Mouse (Mus musculus) T-helper 2 cell (primary cell): Measurements from ENCODE around the gene Zbtb37.
"Not testable (repeated sequence)": the region's sequence is repeated elsewhere in the genome, so short reads cannot be mapped to it uniquely, and the experiment has no call there.

ENCODE experiments used
- in situ Hi-C: fragments of 300-600 bp; cut with MboI, MseI; formaldehyde crosslinking; loops from one replicate; pipeline ENCODE4 v1.15.1; 2025; ENCODE audit warnings: high pct_unique_total_duplicates

Gene Zbtb37

DNA sequence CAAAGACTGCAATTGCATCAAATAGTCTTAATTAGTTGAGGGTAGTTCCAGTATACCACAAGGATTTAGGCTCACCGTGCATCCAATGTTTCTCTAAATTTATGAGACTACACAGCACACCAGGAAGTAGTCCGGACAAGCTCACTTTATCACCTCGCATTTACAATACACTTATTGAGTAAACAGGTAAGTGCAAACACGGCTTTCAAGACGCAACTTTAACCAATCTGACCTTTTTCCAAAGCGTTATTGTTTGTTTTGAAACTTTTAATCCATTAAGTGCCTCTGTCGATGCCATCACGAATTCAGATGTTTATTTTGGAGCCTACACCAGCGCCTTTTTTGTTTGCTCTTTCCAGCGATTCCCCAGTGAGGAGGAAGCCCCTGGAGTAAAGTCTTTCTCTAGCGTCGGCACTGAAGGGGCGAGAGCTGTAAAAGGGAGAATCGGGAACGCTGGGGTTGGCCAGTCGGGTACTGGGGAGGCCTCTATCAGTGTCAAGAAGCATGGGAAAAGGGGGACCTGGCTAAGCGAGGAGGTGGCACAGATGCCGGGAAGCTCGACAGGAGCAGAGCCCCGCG lies 704 bp downstream of the Zbtb37 start:
- in situ Hi-C loops: no loop called here

DNA sequence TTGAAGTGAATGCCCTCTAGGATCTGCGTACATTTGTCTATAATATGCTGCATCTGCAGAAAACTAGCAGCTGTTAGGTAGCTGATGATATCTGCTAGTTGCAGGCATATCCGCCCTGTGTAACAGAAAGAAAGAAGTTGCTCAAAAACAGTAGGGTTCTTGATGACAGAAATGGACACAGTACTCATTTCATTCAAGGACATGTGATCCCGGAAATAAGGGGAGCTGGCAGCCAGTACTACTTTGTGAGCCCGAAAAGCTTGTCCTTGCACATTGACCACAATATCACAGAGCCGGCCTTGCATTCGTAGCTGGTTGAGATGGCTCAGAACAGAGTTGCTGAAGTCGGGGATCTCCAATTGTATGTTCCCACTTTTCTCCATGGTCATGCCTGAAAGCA lies 2.3 kb downstream of the Zbtb37 start:
- in situ Hi-C loops: no loop called here

DNA sequence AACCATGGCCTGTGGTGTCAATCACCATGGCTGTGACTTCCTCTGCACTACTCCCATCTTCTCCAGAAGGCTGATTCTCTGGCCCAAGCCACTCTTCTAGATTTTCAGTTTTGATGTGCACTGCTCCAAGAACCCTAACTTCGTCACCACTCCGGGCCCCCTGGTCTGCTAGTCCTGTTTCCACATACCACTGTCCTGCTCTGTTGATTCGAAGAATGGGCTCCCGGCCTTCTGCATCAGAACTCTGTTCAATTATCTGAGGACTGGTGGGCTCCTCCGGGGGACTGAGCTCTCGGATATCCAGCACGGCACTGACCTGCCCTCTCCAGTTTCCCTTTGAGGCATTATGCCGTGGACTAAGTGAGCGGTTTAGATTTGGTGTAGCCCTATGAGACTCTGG lies 2.8 kb downstream of the Zbtb37 start:
- in situ Hi-C loops: no loop called here

DNA sequence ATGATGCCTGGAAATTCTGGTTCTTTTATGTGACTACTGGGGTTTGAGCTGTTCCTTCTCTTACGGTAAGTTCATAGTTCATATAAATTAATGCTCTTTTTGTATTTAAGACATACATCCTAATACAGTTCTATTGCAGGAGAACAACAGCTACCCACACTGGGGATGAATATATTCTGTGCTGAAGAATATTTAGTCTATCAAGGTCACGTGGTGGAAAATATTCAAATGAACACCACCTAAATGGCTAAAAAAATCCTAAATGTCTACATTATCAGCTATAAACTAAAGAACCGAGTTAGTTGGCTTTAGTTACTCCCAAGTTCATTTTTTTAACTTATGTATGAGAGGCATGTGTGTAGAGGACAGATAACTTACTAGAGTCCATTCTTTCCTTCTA lies 4.6 kb downstream of the Zbtb37 start:
- in situ Hi-C loops: no loop called here

DNA sequence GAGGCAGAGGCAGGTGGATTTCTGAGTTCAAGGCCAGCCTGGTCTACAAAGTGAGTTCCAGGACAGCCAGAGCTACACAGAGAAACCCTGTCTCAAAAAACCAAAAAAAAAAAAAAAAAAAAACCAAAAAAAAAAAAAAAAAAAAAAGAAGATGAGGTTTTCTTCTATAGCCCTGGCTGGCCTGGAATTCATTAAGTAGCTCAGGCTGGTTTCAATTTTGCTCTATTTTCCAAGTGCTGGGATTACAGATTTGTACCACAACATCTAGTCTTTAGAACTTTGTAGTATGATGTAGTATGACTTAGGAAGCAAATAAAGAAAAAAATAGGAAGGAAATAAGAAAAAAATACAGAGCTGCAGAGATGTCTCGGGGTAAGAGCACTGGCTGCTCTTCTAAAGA lies 6.2 kb downstream of the Zbtb37 start:
- in situ Hi-C loops: not testable (repeated sequence)

DNA sequence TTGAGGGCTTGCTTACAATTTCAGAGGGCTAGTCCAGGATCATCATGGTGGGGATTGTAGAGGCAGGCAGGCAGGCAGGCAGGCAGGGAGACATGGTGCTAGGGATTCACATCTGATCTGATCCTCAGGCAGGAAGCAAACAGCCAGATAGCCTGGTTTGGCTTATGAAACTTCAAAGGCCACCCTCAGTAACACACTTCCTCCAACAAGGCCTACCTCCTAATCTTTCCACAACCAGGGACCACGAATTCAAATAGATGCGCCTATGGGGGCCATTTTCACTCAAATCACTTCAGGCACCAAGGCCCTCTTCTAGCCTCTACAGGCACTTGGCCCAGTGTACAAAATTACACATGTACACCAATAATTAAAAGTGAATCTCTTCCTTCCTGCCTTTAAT lies 7.5 kb downstream of the Zbtb37 start:
- in situ Hi-C loops: no loop called here

DNA sequence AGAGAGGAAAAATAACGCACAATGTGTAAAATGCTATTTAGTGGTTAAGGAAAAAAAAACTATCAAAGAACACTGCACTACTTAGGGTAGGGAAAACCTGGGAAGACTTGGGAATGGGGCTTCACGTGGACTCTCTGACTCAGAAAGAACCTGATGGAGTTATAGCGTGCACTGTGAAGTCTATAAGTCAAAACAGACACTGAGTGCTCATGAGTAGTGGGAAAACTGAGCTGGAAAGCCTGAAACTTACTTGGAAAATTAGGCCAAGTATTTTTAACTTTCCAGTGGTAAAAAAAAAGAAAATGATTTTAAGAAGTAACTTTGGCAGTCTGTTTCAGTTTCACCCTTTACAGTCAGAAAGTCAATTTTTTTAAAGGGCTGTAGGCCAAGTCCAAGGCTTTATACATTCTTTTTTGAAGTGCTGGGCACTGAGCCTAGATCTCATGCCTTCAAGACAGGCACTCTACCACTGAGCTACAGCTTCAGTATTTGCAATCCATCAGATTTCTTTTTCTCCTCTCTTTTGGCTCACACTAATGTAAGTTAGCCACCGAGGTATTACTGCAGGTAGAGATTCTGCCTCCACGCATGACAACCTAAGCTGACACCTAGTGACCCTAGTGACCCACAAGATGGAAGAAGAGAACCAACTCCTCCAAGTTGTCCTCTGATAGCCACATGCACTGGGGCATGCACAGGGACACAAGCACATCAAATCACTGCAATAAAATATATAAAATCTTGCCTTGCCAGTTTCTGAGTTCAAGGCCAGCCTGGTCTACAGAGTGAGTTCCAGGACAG lies 9.0 kb downstream of the Zbtb37 start:
- in situ Hi-C loops: no loop called here

DNA sequence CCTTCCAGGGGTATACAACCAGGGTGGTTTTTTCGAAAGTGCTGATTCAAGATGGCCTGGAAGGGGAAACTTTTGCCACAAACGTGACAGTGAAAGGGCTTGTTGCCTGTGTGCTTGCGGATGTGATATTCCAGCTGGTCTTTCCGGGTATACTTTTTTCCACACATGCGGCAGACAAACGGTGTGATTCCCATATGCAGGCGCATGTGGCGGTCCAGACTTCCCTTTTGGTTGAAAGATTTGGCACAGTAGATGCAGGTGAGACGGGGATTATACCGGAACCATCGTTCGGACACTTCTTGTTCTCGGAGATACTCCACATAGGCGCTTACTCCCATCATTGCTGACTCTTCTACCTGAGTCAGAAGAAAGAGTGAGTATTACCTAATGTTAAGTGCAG lies 14.6 kb downstream of the Zbtb37 start:
- in situ Hi-C loops: no loop called here

DNA sequence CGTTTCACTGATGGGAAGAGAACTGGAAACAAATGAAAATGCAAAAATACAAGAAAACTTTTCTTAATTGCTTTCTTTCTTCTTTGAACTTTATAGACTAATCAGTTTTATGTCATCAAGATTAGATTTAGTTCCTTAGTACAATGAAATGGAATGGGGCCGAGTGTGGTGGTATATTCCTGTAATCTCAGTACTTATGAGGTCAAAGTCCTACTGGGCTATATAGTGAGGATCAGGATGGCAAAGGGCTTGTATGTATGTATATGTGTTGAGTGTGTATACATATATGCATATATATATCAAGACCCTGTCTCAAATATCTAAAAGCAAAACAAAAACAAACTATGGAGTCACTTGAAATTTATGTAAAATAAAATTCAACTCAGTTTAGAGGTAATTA lies 18.3 kb downstream of the Zbtb37 start:
- in situ Hi-C loops: no loop called here

DNA sequence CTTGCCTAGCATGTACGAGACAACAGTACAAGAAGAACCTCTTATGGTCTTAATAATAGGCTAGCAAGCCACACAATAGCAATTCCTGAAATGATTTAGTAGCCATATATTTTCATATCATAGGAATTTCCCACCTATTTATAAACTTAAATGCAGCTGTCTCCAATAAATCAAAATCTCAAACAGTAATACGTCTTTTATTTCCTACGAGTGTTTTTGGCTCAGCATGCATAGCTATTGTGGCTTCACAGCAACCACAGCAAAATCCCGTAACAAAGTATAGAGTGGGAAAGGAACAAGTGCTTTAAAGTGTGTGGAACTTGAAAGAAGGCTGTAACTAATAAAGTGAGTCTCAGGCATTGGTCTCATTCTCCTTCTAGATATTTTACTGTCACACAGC lies 24.2 kb downstream of the Zbtb37 start:
- in situ Hi-C loops: no loop called here

DNA sequence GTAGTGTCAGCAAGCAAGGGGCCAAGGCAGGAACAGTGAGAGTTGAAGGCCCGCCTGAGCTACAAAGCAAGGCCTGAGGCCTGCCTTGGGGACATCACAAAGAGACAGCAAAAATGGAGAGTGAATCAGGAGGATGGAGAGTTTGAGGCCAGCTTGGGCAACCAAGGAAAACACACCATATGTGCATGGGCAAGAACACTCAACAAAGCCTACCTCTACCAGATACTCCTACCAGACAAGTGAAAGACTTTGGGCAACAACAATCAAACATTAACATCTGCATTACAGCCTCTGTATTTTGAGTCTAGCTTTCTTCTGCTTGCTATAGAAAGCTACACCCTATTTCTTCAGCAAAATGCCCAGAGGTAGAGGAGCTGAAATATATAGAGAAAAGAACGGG lies 26.6 kb downstream of the Zbtb37 start:
- in situ Hi-C loops: no loop called here

DNA sequence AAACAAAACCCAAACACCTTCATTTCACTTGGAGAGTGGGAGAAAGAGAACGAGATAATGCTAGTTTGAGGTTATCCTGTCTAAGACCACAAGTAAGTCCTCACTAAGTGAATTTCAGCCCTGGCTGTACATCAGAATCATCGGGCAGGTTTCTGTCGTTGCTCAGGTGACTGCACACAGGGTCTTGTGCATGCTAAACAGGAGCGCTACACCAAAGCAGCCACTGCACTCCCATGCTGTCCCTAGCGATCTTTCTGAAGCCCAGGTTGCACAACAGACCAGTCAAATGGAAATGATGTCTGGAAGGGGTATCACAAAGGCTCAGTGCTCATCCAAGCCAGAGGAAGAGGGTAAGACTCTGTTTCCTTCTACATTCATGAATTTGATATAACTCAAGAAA lies 28.2 kb downstream of the Zbtb37 start:
- in situ Hi-C loops: no loop called here

DNA sequence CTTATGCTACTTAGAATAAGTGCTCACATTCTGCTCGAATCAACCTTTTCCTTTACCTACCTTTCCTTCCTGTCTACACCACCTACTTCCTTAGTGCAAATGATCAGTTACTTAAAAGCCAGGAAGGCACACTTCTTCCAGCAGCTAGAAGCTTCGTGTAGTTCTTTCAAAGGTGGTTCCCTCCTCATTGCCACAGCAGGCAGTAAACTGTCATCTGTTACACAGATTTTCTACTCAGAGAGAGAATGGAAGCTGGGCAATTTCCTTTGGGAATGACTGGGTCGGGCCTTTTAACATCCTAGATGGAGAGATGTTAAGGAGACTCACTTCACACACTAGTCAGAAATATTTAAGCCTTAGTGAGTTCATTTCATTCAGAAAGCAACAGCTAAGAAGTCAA lies 29.1 kb downstream of the Zbtb37 start:
- in situ Hi-C loops: no loop called here

DNA sequence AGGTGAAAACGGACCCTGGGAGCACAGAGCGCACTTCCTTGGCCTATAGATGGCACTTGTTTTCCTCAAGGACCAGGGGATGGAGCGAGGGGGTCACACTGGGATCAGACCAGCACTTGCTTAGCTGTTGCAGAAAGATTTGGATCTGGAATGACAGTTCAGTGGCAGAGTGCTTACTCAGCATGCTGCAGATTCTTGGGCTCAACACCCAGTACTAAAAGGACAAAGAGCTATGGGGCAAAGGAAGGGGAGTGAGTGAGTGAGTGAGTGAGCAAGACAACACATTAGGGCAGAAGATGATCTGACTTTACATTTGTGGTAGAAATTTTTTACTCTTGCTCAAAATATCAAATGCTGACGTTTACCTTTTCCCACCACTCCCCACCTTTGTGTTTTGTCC lies 29.7 kb downstream of the Zbtb37 start:
- in situ Hi-C loops: no loop called here

DNA sequence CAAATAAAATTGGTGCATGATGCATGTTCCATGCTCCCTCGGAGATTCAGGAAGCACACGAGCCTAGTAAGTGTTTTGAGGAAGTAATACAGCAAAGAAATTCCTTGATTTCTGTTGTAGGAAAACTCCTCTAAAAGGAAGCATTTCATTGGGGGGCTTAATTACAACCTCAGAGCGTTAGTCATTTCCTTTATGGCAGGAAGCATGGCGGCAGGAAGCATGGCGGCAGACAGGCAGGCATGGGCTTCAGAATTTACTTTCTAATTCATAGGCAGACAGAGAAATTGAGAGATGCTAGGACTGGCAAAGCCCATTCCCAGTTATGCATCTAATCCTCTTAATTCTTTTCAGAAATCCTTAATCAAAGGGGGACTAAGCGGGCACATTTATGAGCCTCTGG lies 40.8 kb downstream of the Zbtb37 start:
- in situ Hi-C loops: no loop called here

DNA sequence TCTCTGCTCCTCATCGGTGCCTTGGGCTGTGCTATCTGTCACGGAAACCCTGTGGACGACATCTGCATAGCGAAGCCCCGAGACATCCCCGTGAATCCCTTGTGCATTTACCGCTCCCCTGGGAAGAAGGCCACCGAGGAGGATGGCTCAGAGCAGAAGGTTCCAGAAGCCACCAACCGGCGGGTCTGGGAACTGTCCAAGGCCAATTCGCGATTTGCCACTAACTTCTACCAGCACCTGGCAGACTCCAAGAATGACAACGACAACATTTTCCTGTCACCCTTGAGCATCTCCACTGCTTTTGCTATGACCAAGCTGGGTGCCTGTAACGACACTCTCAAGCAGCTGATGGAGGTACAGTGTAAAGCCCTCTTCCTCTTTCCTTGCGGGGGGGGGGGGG lies 45.3 kb downstream of the Zbtb37 start:
- in situ Hi-C loops: no loop called here

DNA sequence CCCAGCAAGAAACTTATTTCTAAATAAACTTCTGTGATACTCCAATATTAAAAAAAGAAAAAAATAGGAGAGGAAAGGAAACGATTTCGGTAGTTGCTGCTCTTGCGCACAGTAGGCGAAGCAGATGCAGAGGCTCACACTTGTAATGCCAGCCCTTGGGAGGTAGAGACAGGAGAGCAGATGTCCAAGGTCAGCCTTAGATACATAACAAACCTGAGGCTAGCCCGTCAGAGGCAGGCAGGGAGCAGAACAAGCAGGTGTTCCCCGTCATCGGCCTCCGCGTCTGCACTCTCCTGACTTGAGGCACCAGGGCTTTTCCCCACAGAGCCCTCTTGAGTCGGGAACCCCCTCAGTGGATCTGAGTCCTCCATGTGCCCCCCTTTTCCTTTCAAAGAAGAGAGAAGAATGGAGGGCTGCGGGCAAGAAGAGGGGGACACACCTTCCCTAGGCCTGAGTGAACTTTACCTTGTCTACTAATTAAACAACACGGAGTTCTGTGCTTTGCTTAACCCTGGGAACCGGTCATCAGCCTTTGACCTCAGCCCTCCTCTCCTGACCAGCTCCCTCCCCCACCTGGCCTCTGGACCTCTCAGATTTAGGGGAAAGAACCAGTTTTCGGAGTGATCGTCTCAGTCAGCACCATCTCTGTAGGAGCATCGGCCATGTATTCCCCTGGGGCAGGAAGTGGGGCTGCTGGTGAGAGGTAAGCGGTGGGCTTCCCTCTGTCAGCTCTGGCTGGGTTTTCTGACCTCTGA lies 47.6 kb downstream of the Zbtb37 start:
- in situ Hi-C loops: no loop called here

DNA sequence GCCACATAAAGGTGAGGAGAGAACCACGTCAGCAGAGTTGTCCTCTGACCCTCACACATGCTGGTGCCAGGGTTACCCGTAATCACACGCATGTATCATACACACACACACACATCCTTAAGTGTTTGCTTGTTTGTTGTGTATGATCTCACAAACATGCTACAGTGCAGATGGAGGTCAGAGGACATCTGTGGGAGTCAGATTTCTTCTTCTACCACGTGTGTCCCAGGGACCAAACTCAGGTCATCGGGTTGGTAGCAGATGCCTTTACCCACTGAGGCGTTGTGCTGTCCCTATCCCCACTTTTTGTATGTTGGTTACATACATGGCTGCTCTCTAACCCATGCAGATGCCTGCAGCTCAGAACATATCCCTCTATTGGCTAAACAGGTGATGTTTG lies 49.2 kb downstream of the Zbtb37 start:
- in situ Hi-C loops: no loop called here

DNA sequence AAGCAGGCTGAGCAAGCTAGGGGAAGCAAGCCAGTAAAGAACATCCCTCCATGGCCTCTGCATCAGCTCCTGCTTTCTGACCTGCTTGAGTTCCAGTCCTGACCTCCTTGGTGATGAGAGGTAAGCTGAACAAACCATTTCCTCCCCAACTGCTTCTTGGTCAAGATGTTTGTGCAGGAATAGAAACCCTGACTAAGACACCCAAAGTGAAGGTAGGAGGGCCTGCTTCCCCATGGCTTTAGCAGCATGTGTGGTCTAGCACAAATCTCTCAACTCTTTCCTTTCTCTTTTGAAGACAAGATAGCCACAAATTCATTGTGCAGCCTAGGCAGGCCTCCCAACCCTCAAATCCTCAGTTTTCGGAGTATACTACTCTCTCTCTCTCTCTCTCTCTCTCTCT lies 49.9 kb downstream of the Zbtb37 start:
- in situ Hi-C loops: not testable (repeated sequence)

DNA sequence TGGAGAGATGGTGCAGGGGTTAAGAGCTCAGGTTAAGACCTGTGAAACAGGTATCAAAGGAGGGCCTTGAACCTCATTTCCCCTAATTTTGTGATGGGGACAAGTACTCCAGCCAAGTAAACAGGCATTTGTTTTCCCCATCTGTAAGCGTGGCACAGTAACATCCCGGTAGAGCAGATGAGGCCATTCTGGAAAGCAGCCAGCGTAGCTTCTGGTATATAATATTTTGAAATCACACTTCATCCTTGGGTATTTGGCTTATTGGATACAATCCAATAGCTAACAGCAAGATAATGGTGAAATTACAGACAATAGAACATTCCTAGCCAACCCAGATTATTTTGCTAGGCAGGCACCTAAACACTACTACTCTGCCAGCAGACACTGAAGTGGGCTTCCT lies 51.8 kb downstream of the Zbtb37 start:
- in situ Hi-C loops: no loop called here

DNA sequence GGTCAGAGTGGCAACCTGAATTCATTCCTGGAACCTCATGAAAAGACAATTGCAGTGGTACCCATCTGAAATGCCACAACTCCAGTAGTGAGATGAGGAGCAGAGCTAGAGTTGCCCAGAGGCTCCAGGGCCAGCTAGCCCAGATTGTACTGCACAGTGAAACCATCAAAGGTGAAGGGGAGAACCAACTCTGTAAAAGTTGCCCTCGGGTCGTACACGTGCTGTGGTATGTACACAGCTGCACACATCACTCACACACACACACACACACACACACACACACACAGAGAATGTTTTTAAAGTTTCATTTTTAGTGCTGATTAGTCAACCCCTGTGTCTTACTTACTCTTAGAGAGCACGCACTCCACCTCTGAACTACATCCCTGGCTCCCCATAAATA lies 53.3 kb downstream of the Zbtb37 start:
- in situ Hi-C loops: no loop called here

DNA sequence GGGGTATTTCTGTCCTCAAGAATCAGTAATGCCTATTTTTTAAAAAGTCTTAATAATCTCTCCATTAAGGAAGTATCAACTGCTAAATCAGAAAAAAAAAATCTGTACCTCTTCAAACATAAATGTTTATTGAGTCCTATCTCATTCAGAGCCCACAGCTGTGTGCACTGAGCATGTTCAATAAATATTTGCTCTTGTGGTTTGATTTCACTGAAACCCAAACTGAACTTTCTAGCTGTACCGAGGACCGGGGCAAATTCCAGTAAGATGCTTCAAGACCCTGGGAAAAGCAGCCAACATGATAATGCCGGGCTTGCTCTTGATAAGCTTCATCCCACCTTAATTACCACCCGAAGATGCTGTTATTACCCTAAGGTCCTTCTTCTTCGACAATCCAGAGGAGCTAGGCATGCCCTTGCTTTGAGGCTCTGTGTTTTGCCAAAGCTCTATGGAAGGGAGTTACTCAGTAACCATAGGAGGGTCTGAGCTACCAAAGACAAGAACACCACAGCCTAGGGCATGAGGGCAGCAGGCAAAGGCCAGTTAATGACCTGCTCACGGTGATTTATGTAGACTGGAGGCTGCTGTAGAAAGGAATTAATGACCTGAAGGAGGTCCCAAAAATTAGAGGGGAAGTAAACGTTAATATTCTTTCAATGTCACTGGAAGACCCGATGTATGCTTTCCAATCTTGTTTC lies 54.0 kb downstream of the Zbtb37 start:
- in situ Hi-C loops: no loop called here
